Mouse (Mus musculus): ENCODE data around the gene Gabrb1. TPM values are rescaled to one million over a fixed set of nuclear protein-coding genes. Genes with fewer than 3 reads are reported as not detected.

Gene Gabrb1
- total and polyA plus RNA-seq, 3 experiments = 0.03 TPM; not detected in 2

- no peak for TF ChIP-seq RCOR1 (IDR thresholded peaks at IDR 0.05; ENCODE audit: low read depth, low read length)
These were observed 75.2 kb downstream of the Gabrb1 start (continued) for GRCm38 (mm10) chr5:71732931-71733792.

- no peaks in the 10 kb centered on the region for H3K27me3 ChIP-seq (ENCODE audit: control insufficient read depth in 1 of 2, insufficient read depth in 2 of 2, low read length in 2 of 2)
- no peaks in the 10 kb centered on the region for H3K36me3 ChIP-seq (ENCODE audit: control insufficient read depth in 1 of 2, insufficient read depth in 2 of 2, low read length in 2 of 2)
- DNase-seq (ENCODE audit: low read depth, low spot score) = no peak
- H3K27ac ChIP-seq (ENCODE audit: control insufficient read depth, low read depth, low read length) = no peak overlapping the region
- TF ChIP-seq TAL1 (IDR thresholded peaks at IDR 0.05; ENCODE audit: low read length) (no peak), ETS1 (IDR thresholded peaks at IDR 0.05; ENCODE audit: low read depth, low read length) (no peak), CHD2 (IDR thresholded peaks at IDR 0.05; ENCODE audit: low read length) (no peak), POLR2AphosphoS5 (IDR thresholded peaks at IDR 0.05; ENCODE audit: borderline replicate concordance, low read depth, low read length) (no peak), MYC (IDR thresholded peaks at IDR 0.05; ENCODE audit: low read depth, low read length) (no peak), MAZ (IDR thresholded peaks at IDR 0.05; ENCODE audit: low read depth, low read length) (no peak), ZC3H11A (IDR thresholded peaks at IDR 0.05; ENCODE audit: low read depth, low read length) (no peak), RAD21 (IDR thresholded peaks at IDR 0.05; ENCODE audit: low read depth, low read length) (no peak), MAFK (IDR thresholded peaks at IDR 0.05; ENCODE audit: borderline replicate concordance, low read depth, low read length) (no peak), NRF1 (IDR thresholded peaks at IDR 0.05; ENCODE audit: insufficient read depth, low read depth, low read length, poor library complexity, severe bottlenecking) (no peak), TCF12 (IDR thresholded peaks at IDR 0.05; ENCODE audit: low read depth, low read length) (no peak), MAX (IDR thresholded peaks at IDR 0.05; ENCODE audit: low read length) (no peak), USF1 (IDR thresholded peaks at IDR 0.05; ENCODE audit: low read depth, low read length) (no peak)
- H3K9ac ChIP-seq (ENCODE audit: control insufficient read depth, low read depth, low read length, poor library complexity, severe bottlenecking) = no peak overlapping the region
- H3K4me3 ChIP-seq (ENCODE audit: control insufficient read depth in 1 of 2, insufficient read depth in 1 of 2, low read depth in 2 of 2, low read length in 2 of 2) = no peak overlapping the region
- H3K79me2 ChIP-seq (ENCODE audit: control insufficient read depth, insufficient read depth, low read length, poor library complexity) = no peaks in the 10 kb centered on the region
- H3K4me1 ChIP-seq (ENCODE audit: control insufficient read depth in 1 of 2, insufficient read depth in 2 of 2, low read length in 2 of 2) = no peaks in the 10 kb centered on the region
- no peaks in the 10 kb centered on the region for H3K9me3 ChIP-seq (replicated peaks; ENCODE audit: insufficient read depth, low read length)
These were observed 89.5 kb downstream of the Gabrb1 start for GRCm38 (mm10) chr5:71747411-71747810.

DNA sequence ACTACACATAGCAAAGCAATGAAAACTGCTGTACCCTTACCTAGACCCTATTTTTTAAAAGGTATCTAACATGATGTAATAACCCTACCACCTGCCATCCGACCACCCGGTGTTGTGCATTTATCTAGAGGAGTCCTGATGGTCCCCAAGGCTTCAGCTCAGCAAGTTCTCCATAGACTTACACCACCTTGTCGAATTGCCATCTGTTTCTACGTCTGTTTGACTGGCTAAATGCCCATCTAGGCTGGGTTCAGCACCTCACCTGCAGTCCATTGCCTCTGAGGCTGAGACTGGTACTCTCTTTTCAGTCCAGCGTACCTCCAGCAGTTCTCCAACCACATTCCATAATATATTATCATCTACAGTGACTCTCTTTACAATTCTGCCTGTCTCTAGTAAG, 96.1 kb downstream of the Gabrb1 start:
- H3K79me2 ChIP-seq (ENCODE audit: control insufficient read depth, insufficient read depth, low read length, poor library complexity) = no peaks in the 10 kb centered on the region
- H3K27ac ChIP-seq (ENCODE audit: control insufficient read depth, low read depth, low read length) = no peak overlapping the region
- H3K27me3 ChIP-seq (ENCODE audit: control insufficient read depth in 1 of 2, insufficient read depth in 2 of 2, low read length in 2 of 2) = no peaks in the 10 kb centered on the region
- TF ChIP-seq MXI1 (IDR thresholded peaks at IDR 0.05; ENCODE audit: low read depth, low read length) (no peak), KAT2A (conservative IDR thresholded peaks at IDR 0.05; ENCODE audit: low read depth, low read length) (no peak), EP300 (IDR thresholded peaks at IDR 0.05; ENCODE audit: low read depth in 1 of 2, low read length in 2 of 2) (no peak), NRF1 (IDR thresholded peaks at IDR 0.05; ENCODE audit: insufficient read depth, low read depth, low read length, poor library complexity, severe bottlenecking) (no peak), MAFK (IDR thresholded peaks at IDR 0.05; ENCODE audit: borderline replicate concordance, low read depth, low read length) (no peak), CHD2 (IDR thresholded peaks at IDR 0.05; ENCODE audit: low read length) (no peak), GABPA (IDR thresholded peaks at IDR 0.05; ENCODE audit: low read depth, low read length) (no peak), POLR2AphosphoS2 (IDR thresholded peaks at IDR 0.05; ENCODE audit: low read length) (no peak)
- no peaks in the 10 kb centered on the region for H3K4me1 ChIP-seq (ENCODE audit: control insufficient read depth in 1 of 2, insufficient read depth in 2 of 2, low read length in 2 of 2)
- no peaks in the 10 kb centered on the region for H3K36me3 ChIP-seq (ENCODE audit: control insufficient read depth in 1 of 2, insufficient read depth in 2 of 2, low read length in 2 of 2)
- H3K9me3 ChIP-seq (replicated peaks; ENCODE audit: insufficient read depth, low read length) = no peaks in the 10 kb centered on the region
- no peak overlapping the region for H3K9ac ChIP-seq (ENCODE audit: control insufficient read depth, low read depth, low read length, poor library complexity, severe bottlenecking)
- H3K4me3 ChIP-seq (ENCODE audit: control insufficient read depth in 1 of 2, insufficient read depth in 1 of 2, low read depth in 2 of 2, low read length in 2 of 2) = no peak overlapping the region
- no peak for DNase-seq (ENCODE audit: low read depth, low spot score)

Measured in MEL (cell line).